Mouse (Mus musculus) thymus, adult 2 months (tissue): ENCODE measurements around the gene Gm5475.

Experiments
- CTCF ChIP-seq: fragments of 200-500 bp; IDR thresholded peaks from 2 replicates; pipeline ENCODE4 v1.5.1; 2012; ENCODE audit warnings: mild to moderate bottlenecking, control low read depth, low read length, moderate library complexity, borderline replicate concordance; ENCODE audit not compliant: control insufficient read depth, poor library complexity, insufficient read depth; ENCODE audit errors: extremely low read depth
- POLR2A ChIP-seq: fragments of 200-500 bp; IDR thresholded peaks from 2 replicates; pipeline ENCODE4 v1.6.1; 2012; ENCODE audit warnings: mild to moderate bottlenecking, low read length, control low read depth, moderate library complexity; ENCODE audit not compliant: control insufficient read depth, poor library complexity, insufficient read depth; ENCODE audit errors: extremely low read depth

DNA sequence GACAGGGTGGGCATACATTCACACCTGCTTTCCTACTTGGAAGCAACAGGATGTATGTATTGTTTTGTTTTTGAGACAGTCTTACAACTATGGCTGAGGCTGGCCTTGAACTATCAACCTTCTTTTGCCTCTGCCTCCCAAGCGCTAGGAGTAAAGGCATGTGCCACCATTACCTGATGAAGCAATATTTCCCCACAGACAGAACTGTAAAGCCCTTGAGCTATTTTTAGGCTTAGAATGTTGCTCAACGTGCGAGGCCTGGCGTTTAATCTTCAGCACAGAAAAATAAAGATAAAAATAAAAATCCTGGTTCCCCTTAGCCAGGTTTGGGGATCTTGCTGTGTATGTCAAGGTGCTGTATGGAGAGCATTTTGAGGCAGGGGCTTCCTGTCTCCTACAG, 14.2 kb downstream of the Gm5475 start:
- no peak for TF ChIP-seq CTCF
- no peak for TF ChIP-seq POLR2A
